Mouse (Mus musculus) gastrocnemius, adult 18-20 months (tissue): Measurements from ENCODE around the gene N4bp1. TPM values are rescaled to one million over a fixed set of nuclear protein-coding genes. Genes with fewer than 3 reads are reported as not detected.

Experiments
- DNase-seq: peaks from one replicate; pipeline ENCODE4 v3.0.0; 2021; ENCODE audit warnings: low spot score
- total RNA-seq, 2 experiments: library from RNA; stranded (reverse); gene quantifications; 2 replicates each; pipeline ENCODE4 v1.2.3; 2021

N4bp1 gene
- total RNA-seq, 2 experiments from 2014 or later, result 16.4 to 18.2 TPM

GRCm38 (mm10) chr8:86897726-86898419 lies 12.8 kb upstream of the N4bp1 start:
- no peak for DNase-seq

DNA sequence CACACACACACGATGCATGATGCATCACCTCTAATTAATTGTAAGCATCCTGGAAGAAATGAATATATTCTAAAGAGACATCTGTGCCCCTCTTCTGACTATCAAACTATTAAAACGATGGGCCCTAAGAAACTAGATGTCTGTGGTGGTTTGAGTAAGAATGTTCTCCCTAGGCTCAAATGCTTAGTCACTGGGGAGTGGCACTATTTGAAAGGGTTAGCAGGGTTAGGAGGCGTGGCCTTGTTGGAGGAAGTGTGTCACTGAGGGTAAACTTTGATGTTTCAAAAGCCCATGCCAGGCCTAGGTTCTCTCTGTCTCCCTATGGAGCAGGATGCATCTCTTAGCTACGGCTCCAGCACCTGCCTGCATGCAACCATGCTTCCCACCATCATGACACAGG lies 10.3 kb upstream of the N4bp1 start:
- no peak for DNase-seq

- DNase-seq, result no peak
These were observed 9.2 kb upstream of the N4bp1 start for GRCm38 (mm10) chr8:86894194-86894761.

- DNase-seq, result no peak
These were observed 8.5 kb upstream of the N4bp1 start for GRCm38 (mm10) chr8:86893554-86893953.

GRCm38 (mm10) chr8:86891533-86891932 lies 6.5 kb upstream of the N4bp1 start:
- no peak for DNase-seq

DNA sequence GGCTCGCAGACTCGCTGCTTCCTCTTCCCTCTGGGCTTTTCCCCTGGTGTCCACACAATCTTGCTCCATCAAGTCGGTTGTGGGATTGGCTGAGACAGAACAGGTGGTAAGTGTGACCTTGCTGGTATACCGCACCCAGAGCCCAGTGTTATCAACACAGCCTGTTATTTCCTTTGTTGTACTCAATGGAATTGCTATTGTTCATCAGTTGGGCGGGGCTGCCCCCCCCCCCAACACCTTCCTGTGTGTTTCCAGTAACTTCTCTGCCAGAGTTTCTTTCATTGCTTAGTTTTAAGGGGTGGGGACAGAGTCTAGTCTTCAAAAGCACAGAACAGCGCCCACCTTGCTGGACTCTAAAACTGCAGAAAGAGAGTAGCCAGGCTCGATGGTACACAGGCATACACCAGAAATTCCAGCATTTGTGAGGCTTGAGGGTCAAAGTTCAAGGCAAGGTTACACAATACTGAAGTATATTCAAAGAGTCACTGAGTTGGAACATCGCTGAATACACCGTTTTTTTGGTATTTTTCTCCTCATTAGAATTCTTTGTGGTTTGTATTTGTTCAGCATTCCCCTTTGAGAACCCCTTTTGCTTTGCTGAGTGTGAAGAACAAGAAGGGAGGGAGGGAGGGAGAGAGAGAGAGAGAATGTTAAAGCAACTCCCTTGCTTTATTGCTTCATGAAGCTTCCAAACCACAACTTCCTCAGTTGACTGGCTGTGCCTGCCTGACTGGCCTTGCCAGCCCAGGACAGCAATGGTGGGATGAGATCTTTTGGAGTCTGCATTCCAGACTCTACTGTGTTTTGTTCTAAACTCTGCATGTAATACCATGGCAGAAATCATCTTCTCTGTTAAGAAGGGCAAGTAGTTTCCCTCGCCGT lies 3.2 kb upstream of the N4bp1 start:
- no peak for DNase-seq

DNA sequence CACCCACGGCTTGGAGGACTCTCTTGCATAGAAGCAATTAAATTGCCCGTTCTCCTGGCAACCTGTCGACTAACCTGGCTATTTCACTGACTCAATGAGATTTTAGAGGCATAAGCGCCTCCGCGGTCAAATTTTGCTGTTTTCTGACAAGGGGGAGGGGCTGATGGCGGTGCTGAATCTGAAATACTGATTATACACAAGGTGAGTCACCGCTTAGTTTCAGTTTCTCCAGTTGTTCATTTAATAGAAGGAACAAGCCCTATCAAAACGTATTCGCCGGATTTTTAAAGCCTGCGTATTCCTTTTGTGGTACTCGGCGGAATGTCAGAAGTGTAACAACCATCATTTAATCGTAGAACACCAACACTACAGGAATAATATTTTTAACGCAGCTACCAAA lies 991 bp downstream of the N4bp1 start:
- DNase-seq, result no peak

DNA sequence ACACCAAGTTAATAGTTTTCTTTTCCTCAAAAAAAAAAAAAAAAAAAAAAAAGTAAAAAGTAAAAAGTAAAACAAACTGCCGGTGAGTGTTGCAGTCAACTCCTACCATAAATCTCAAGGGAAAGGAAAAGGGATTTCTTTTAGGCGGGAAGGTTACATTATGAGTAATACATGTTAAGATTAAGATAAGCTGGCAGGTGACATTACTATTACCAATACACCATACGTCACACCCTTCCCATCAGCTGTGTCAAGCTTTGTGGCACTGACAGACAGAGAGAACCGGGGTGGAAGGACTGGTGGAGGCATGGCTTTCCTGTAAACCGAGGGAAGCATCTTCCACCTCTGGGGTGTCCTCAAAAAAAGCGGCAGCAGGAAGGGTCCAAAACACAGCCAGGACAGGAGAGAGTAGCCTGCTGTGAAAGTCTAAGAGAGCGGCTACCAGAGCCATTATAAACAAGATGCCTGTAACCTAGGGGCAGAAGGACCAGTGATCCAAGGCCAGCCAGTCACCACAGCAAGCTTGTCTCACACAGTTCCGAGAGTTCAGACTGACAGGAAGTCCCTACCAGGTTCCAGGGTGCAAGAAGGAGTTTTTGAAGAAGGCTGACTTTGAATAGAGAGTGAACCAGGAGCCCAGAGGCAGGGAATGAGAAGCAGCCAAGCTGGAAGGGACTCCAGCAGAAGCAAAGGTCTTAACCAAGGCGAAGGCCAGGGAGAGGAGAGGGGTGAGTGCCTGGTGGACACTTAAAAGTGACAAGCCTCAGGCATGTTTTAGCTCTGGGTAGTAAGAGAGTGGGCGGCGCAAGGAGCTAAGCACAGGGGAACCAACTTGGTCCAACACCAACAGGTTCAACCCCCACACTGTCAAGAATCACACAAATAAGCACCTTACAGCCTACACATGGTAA lies 2.2 kb downstream of the N4bp1 start:
- DNase-seq, result no peak

DNA sequence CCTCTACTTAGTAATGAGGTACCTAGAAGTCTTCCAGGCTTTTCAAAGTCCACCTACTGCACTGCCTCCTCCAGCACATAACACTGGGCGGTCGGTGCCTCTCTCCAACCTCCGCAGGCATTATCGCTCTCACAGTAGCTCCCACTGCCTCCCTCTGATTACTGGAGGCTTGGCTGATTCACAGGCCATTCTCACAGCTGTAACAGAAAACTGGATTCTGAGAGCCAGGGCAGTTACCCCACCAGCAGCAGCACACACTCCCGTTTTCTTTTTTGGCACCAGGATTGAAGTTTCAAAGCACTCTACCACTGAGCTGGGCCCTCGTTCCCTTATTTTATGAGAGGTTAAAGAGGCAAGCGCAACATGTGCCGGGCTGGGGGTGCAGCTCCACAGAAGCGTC lies 3.1 kb downstream of the N4bp1 start:
- DNase-seq, result no peak

DNA sequence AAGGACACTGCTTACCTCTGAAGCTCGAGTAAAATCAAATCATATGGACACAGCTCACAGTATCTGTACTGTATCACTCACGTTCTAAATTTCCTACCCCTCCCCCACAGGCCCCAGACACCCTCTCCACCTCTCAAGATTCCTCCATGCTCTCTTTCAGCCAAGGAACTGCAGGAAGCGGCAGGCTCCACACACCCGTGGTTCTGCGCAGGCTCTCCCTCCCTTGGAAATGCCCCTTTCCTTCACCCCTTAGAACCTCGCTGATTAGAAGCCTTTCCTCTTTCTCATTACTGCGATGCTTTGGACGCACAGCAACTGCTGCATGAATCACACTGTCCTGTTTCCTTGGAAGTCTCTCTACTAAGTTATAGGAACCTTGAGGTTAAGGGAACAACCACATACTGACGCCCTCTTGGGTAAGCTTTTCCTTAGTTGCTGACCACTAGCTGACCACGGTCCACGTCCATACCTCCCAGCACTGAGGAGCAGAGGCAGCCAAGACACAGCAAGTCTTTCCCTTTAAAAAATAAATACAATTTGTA lies 3.9 kb downstream of the N4bp1 start:
- DNase-seq, result no peak

DNA sequence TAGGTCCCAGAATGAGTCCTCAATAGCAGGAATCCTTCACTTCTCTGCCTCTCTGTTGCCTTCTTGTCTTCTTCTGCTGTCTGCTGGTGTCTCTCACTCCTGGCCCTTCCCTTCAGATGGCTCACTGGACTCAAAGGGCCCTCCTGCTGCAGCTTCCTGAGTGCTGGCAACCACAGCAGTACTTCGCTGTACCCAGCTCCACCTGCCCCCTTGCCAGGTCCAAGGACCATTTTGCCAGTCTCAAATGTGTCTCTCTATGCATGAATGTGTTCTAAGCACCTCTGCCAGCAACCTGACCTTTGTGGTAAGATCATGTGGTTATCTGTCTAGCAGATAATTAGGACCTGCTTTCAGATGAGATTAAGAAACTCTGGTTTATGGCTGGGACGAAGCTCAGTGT lies 8.2 kb downstream of the N4bp1 start:
- DNase-seq, result no peak

- no peak for DNase-seq
These were observed 11.0 kb downstream of the N4bp1 start for GRCm38 (mm10) chr8:86874055-86874454.

DNA sequence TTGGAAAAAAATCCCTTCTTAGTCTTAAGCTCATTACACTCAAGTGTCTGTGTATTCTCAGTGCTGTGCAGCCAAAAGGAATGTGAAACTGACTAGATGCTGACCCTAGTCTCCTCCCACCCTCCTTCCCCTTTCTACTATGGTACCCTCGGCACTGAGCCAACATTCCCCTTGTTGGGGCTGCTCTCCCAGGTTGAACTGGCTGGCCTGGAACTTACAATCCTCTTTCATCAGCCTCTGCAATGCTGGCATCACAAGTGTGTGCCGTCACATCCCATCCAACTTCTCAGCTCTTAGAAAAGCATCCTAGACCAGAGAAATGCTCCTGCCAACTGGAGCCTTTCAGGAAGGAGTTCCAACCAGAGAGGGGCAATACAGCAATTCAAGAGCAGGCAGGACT lies 11.9 kb downstream of the N4bp1 start:
- DNase-seq, result no peak

DNA sequence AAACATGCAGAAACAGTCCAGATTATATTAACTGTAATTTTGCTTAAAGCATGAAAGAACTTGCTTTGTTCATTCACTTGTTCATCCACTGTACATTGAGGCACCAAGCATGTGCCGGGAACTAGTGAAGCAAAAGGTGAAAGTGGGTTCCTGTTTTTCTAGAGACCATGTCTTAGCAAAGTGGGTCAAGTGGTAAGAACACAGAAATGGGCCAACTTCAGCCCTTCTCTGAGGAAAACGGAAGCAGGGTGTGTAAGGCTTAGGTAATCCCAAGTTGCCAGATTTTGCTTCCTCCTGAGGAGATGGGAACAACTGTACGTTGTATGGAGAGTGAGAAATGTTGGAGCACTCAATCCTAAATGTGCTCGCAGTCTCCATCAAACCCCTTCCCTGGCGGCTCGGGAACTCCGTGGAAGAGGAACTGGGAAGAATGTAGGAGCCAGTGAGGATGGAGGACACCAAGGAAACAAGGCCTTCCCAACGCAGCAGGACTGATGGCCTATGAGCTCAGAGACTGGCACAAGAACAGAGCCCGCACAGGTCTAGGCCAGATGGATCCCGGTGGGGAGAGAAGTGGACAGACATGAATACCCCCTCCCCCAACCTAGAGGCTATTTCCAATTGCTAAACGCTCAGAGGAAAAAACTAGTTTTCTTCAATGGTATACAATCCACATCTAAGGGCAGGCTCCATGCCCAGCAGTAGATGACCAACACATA lies 12.8 kb downstream of the N4bp1 start:
- DNase-seq, result no peak

GRCm38 (mm10) chr8:86871421-86871820 lies 13.6 kb downstream of the N4bp1 start:
- no peak for DNase-seq

- DNase-seq, result no peak
These were observed 14.3 kb downstream of the N4bp1 start for GRCm38 (mm10) chr8:86870771-86871170.

DNA sequence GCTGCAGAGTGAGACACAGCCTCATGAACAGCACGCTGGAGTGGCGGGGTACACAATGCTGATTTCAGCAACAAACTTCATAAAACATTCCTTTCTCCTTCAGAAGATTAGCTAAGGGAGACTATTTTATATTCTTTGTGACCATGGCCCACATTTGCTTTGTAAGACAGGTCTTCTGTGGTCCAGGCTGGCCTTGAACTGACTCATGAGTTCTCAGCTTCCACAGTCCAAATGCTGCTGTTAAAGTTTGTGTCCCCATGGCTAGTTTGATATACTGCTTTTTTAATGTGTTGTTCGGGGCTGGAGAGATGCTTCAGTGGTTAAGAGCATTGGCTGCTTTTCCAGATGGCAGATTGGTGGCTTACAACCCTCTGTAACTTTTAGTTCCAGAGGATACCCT lies 17.0 kb downstream of the N4bp1 start:
- no peak for DNase-seq

DNA sequence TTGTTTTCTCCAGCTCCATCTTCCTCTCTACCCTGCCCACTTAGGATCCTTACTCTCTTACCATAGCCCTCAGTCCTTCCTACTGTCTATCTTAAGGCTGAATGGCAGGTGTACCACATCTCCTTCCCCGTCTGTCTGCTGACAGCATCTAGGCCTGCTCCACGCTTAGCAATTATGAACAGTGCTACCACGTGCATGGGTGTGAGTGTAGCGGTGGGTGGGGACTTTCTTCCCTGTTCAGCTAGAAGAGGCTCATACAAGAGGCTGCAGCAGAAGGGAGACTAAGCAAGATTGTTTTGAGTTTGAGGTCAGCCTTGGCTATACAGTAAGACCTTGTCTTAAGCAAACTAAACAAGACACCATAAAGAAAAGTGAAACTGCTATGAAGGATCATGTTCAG lies 20.3 kb downstream of the N4bp1 start:
- DNase-seq, result no peak

GRCm38 (mm10) chr8:86862837-86863236 lies 22.2 kb downstream of the N4bp1 start:
- DNase-seq, result no peak

GRCm38 (mm10) chr8:86862155-86862816 lies 22.8 kb downstream of the N4bp1 start:
- DNase-seq, result no peak
